Mouse (Mus musculus): Measurements from ENCODE around the gene Bcar1.

DNA sequence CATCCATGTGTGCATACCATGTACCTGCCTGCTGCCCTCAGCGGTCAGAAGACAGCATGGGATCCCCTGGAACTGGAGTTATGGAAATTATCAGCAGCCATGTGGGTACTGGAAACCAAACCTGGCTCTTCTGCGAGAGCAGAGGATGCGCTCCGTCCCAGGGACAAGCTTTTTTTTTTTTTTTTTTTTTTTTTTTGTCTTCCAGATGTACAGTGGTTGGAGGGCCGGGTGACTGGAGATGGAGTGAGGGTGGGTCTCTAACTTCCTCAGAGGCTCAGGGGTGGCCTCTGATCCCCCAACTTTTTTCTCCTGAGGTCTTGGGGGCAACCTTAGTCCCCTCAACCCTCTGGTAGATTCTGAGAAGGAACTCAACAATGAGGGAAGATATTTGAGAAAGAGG, 1.5 kb upstream of the Bcar1 start:
- TF ChIP-seq POLR2A (IDR thresholded peaks at IDR 0.05; ENCODE audit: insufficient read depth, low read depth, low read length) (no peak), CTCF (IDR thresholded peaks at IDR 0.05) (no peak)
